Mouse (Mus musculus) brain, adult 2 months (tissue): Measurements from ENCODE around the gene Agrp.
A peak's percentile ranks its signal among the peaks of the same experiment; 100 is the strongest.
"Not testable (repeated sequence)": the region's sequence is repeated elsewhere in the genome, so short reads cannot be mapped to it uniquely, and the experiment has no call there.

Source experiments
- DNase-seq: peaks from one replicate; pipeline ENCODE4 v3.0.0; 2011; ENCODE audit warnings: low read depth, low spot score

Agrp gene

GRCm38 (mm10) chr8:105598777-105599176, 38.4 kb downstream of the Agrp start:
- no peak for DNase-seq

- peak; percentile 56 for DNase-seq
These were observed 40.7 kb downstream of the Agrp start for GRCm38 (mm10) chr8:105596362-105597034.

GRCm38 (mm10) chr8:105594451-105595242, 42.5 kb downstream of the Agrp start:
- DNase-seq, result no peak

- DNase-seq, result peak; percentile 75
These were observed 43.3 kb downstream of the Agrp start for GRCm38 (mm10) chr8:105593859-105594258.

GRCm38 (mm10) chr8:105592431-105592830, 44.8 kb downstream of the Agrp start:
- DNase-seq, result no peak

- DNase-seq, result no peak
These were observed 57.5 kb downstream of the Agrp start for GRCm38 (mm10) chr8:105579719-105580118.

- peak; percentile 59 for DNase-seq
These were observed 61.7 kb downstream of the Agrp start for GRCm38 (mm10) chr8:105575538-105575937.

GRCm38 (mm10) chr8:105574741-105575140, 62.5 kb downstream of the Agrp start:
- DNase-seq, result no peak

- DNase-seq, result peak; percentile 70
These were observed 63.8 kb downstream of the Agrp start for GRCm38 (mm10) chr8:105573427-105573826.

- DNase-seq, result peak; percentile 79
These were observed 65.4 kb downstream of the Agrp start for GRCm38 (mm10) chr8:105571810-105572209.

- DNase-seq, result peak; percentile 27
These were observed 70.2 kb downstream of the Agrp start for GRCm38 (mm10) chr8:105566703-105567595.

- peak; percentile 100 for DNase-seq
These were observed 71.1 kb downstream of the Agrp start, which contains the start of gene Atp6v0d1 for GRCm38 (mm10) chr8:105565952-105566702. TSS of gene Atp6v0d1 (minus strand) at chr8:105566047.

GRCm38 (mm10) chr8:105565401-105565881, 71.8 kb downstream of the Agrp start:
- peak; percentile 37 for DNase-seq

- DNase-seq, result not testable (repeated sequence)
These were observed 72.5 kb downstream of the Agrp start for GRCm38 (mm10) chr8:105564573-105565229.

GRCm38 (mm10) chr8:105563871-105564270, 73.3 kb downstream of the Agrp start:
- DNase-seq, result no peak

- no peak for DNase-seq
These were observed 74.3 kb downstream of the Agrp start for GRCm38 (mm10) chr8:105562863-105563262.

- DNase-seq, result no peak
These were observed 82.0 kb downstream of the Agrp start for GRCm38 (mm10) chr8:105555230-105555629.

- peak; percentile 90 for DNase-seq
These were observed 83.1 kb downstream of the Agrp start for GRCm38 (mm10) chr8:105554087-105554486.

- DNase-seq, result no peak
These were observed 84.4 kb downstream of the Agrp start for GRCm38 (mm10) chr8:105552824-105553223.

- no peak for DNase-seq
These were observed 85.2 kb downstream of the Agrp start for GRCm38 (mm10) chr8:105552032-105552431.
